Mouse (Mus musculus) midbrain, embryonic 14.5 days (tissue): ENCODE results near the gene Enpp7. TPM values are rescaled to one million over a fixed set of nuclear protein-coding genes. Genes with fewer than 3 reads are reported as not detected.

Experiments used
- ATAC-seq: fragments of 200-750 bp; cut with Nextera tagmentation; 2 replicates; pipeline ENCODE4 v1.8.0; 2017; ENCODE audit warnings: moderate number of reproducible peaks, moderate library complexity; ENCODE audit not compliant: low FRiP score, low TSS enrichment
- DNase-seq: peaks from one replicate; pipeline ENCODE4 v3.0.0-alpha.2; 2015
- H3K27ac ChIP-seq: fragments of 300-500 bp; sonication (generic); replicated peaks from 2 replicates; pipeline ENCODE4 v1.5.1; 2014; ENCODE audit warnings: mild to moderate bottlenecking, low read depth, low read length, moderate library complexity
- H3K27me3 ChIP-seq: fragments of 300-500 bp; sonication (generic); 2 replicates; pipeline ENCODE4 v1.6.1; 2014; ENCODE audit warnings: low read length, control low read depth, mixed read lengths; ENCODE audit not compliant: control insufficient read depth, insufficient read depth
- H3K36me3 ChIP-seq: fragments of 300-500 bp; sonication (generic); 2 replicates; pipeline ENCODE4 v1.6.1; 2014; ENCODE audit warnings: low read length, control low read depth; ENCODE audit not compliant: control insufficient read depth, insufficient read depth
- H3K4me1 ChIP-seq: fragments of 300-500 bp; sonication (generic); 2 replicates; pipeline ENCODE4 v1.6.1; 2014; ENCODE audit warnings: mild to moderate bottlenecking, antibody characterized with exemption, low read length, control low read depth; ENCODE audit not compliant: control insufficient read depth, insufficient read depth
- H3K4me2 ChIP-seq: fragments of 300-500 bp; sonication (generic); 2 replicates; pipeline ENCODE4 v1.6.1; 2014; ENCODE audit warnings: mild to moderate bottlenecking, low read length, moderate library complexity
- H3K4me3 ChIP-seq: fragments of 300-500 bp; sonication (generic); replicated peaks from 2 replicates; pipeline ENCODE4 v1.5.1; 2014; ENCODE audit warnings: low read depth, low read length
- H3K9ac ChIP-seq: fragments of 300-500 bp; sonication (generic); replicated peaks from 2 replicates; pipeline ENCODE4 v1.6.1; 2014; ENCODE audit warnings: mild to moderate bottlenecking, low read length, moderate library complexity
- H3K9me3 ChIP-seq: fragments of 300-500 bp; sonication (generic); 2 replicates; pipeline ENCODE4 v1.6.1; 2016; ENCODE audit warnings: low read length, control low read depth, mixed read lengths; ENCODE audit not compliant: control insufficient read depth
- WGBS: fragments of 180-500 bp; shearing (Covaris S2); extraction: QIAGEN DNeasy Blood & Tissue Kit; methylation state at CpG from one replicate; pipeline ENCODE4 v1.1.7; 2014; 5-methylcytosine and 5-hydroxymethylcytosine counted together
- polyA plus RNA-seq: library from polyadenylated mRNA; unstranded; fragments of >200 nt; fragmentation: Nextera tagmentation; extraction: Ambion mirVana; gene quantifications from 2 replicates; pipeline ENCODE4 v1.2.1, GENCODE M21; 2014

The Enpp7 gene
- polyA plus RNA-seq, 1 experiment from 2014 or later = not detected

DNA sequence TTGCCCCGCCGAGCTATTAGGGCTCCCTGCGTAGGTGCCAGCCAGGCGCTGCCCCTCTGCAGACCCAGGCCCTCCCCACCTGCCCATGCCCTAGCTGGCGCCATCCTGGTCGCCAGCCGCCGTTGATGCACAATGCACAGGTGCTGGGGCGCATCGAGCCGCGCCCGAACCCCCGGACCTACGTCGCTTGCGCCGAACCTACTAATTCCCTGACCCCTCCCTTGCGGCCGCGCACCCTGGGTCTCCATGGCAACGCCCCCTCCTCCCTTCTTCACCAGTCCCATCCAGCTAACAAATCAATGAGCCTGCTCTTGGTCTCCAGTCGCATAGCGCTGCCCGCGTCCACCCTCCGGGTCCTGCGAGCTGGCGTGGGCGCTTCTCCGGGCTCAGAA, 53.3 kb downstream of the Enpp7 start:
- ATAC-seq = no peak; the same call in 1 of the 2 replicates

DNA sequence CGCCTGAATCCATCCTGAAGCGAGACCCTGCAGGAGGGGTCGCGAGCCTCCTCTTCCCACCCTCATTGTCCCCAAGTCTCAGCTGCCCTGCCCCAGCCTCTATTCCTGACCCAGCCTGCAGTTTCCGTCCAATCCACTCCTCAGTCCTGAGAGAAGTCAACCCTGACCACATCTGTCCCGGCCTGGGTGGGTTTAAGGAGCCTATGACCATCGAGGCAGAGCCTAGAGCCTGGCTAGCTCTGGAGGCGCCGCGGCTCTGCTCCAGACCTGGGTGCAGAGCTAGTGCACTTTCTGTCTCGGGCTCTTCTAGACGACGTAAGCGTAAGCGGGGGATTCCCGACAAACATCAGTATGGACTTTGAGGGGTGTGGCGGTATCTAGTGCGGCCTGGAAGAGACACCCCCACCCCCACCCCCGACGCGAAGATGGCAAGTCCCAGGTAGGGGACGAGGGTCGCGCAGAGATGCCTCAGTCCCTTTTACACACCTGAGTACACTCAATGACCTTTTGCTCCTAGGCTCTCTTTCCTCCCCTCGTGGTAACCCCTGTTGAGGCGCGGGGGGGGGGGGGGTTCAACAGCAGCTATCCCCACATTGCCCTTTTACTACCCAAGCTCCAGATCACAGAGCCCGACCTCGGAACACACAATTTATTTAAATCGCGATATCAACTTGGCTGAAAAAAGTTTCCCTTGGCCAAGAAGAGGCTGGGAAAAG, 53.9 kb downstream of the Enpp7 start:
- Histone ChIP-seq H3K27me3 (peaks cover 77% of the 10 kb centered on the region), H3K9me3 (no peaks in the 10 kb centered on the region), H3K4me2 (peak overlapping the region; percentile 74), H3K9ac (peak overlapping the region; percentile 87), H3K27ac (no peak overlapping the region), H3K36me3 (peaks cover 11% of the 10 kb centered on the region), H3K4me1 (peaks cover 41% of the 10 kb centered on the region), H3K4me3 (peak overlapping the region; percentile 70)
- DNase-seq = peak; percentile 67
- ATAC-seq = peak; percentile 1; the same call in 1 of the 2 replicates
- WGBS = under 1% methylated on average over 30 of the region's 31 CpGs

More for the DNA sequence above, 53.3 kb downstream of the Enpp7 start:
- Histone ChIP-seq H3K4me2 (peak overlapping the region; percentile 74), H3K27me3 (peaks cover 75% of the 10 kb centered on the region), H3K9ac (peak overlapping the region; percentile 87), H3K9me3 (no peaks in the 10 kb centered on the region), H3K27ac (peak overlapping the region; percentile 93), H3K36me3 (peaks cover 11% of the 10 kb centered on the region), H3K4me3 (peak overlapping the region; percentile 70), H3K4me1 (peaks cover 40% of the 10 kb centered on the region)
- peak; percentile 85 for DNase-seq
- under 1% methylated on average over 31 of the region's 31 CpGs for WGBS

Other genes with a start within 250 kb of the Enpp7 start
- gene Rbfox3, start 76.6 kb upstream of the Enpp7 start, polyA plus RNA-seq = 31.7 and 41.9 TPM in 2 replicates
- gene Cbx2, start 34.8 kb downstream of the Enpp7 start, polyA plus RNA-seq = 15.6 and 20.7 TPM in 2 replicates
- gene Cbx8, start 52.8 kb downstream of the Enpp7 start, polyA plus RNA-seq = 11.5 and 12.4 TPM in 2 replicates
- gene Cbx4, start 98.0 kb downstream of the Enpp7 start, polyA plus RNA-seq = 19.0 and 19.3 TPM in 2 replicates
- 36.1 and 41.1 TPM in 2 replicates for gene Tbc1d16, start 240.3 kb downstream of the Enpp7 start, polyA plus RNA-seq
- gene Ccdc40, start 240.4 kb downstream of the Enpp7 start, polyA plus RNA-seq = 12.2 and 13.3 TPM in 2 replicates